Mouse (Mus musculus) erythroblast, adult 5-6 weeks (primary cell): ENCODE data around the gene Nrg4. TPM values are rescaled to one million over a fixed set of nuclear protein-coding genes. Genes with fewer than 3 reads are reported as not detected.

ENCODE experiments used
- ATAC-seq: replicated peaks from 2 replicates; pipeline ENCODE4 v1.8.0; 2016; ENCODE audit warnings: moderate number of reproducible peaks, mild to moderate bottlenecking, moderate TSS enrichment, inconsistent platforms; ENCODE audit not compliant: poor library complexity, low FRiP score, severe bottlenecking
- total RNA-seq, 2 experiments: library from RNA; stranded (forward) in 1 of 2; stranded (reverse) in 1 of 2; fragments of 150-400 nt in 1 of 2; fragments of 200-764, 138-1000 nt in 1 of 2; gene quantifications; 2 replicates each; pipeline versions ENCODE4 v1.2.3 to v1.2.4; 2015 to 2017; ENCODE audit warnings: low replicate concordance in 2 of 2

Nrg4 gene
- total RNA-seq (2015; ENCODE audit: low replicate concordance), result 2.1 TPM in 2 replicates
- 1.7 and 2.4 TPM in 2 replicates for total RNA-seq (2017; ENCODE audit: low replicate concordance)

DNA sequence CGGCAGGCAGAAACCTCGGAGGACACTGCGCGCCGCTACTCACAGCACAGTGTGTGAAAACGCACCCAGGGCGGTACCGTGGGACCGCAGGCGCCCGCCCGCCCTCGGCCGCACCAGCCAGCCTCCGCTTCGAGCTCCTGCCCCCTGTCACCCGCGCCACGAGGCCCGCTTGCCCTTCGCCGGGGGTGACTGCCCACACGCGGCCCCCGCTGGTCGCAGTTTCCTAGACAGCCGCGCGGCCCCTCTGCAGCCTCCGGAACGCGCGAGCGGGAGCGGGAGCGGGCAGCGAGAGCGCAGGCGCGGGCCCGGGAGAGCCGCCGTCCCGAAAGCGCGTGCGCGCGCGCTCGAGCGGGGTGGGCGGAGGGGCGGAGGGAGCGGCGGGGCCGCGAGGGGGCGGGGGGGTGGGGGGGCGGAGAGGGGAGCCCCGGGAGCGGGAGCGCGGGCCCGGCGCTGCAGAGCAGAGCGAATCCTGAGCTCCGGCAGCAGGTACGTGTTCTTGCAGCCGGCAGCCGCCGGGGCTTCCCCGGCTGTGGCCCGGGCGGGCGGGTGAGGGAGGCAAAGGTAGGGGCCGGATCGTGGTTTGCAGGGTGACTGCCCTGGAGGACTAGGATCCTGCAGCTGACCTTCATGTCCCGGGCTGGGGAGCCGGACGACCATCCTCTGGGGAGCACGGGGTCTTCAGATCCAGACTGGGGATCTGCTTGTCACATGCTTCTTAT, at the start of gene Nrg4, which contains the start of gene Tmem266:
Gene Nrg4 (minus strand): TSS at position 330 of the 719 bp plus-strand sequence.
Gene Tmem266 (plus strand): TSS at position 399 of the 719 bp plus-strand sequence.
- no peak for ATAC-seq

DNA sequence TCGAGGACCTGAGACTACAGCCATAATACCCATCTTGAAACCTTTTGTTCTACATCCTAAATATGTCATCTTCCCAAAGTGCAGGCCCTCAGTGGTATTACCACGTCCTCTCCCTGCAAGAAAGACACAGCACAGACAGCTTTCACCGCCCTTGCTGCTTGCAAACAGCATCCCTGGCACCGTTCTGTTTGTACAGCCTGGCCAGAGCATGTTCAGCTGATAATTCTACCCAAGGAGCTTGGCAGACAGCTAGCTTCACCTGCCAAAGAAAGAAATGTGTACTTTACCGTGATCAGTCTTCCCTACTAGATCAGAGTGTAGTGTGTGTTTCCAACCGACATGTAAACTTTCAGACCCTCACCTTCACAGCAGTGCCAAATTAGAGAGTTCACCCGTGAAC, 45.3 kb upstream of the Nrg4 start:
- no peak for ATAC-seq

DNA sequence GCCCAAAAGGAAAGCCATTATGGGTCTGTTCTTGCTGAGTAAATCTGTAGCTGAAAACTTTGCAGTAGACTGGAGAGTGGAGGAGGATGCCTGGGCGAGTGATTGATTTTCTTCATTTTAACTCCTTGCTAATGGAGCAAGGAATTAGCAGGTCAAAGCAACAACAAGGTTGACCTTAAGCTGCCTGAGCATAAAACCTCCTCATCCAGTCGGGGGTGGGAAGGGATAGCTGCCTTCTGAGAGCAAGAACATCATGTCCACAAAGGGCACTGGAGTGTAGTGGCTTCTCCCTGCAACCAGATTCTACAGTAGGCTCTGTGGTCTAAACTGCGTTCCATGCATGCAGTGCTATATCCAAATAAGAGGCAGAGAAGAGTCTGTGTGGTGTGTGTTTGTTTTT, 41.4 kb upstream of the Nrg4 start:
- no peak for ATAC-seq

DNA sequence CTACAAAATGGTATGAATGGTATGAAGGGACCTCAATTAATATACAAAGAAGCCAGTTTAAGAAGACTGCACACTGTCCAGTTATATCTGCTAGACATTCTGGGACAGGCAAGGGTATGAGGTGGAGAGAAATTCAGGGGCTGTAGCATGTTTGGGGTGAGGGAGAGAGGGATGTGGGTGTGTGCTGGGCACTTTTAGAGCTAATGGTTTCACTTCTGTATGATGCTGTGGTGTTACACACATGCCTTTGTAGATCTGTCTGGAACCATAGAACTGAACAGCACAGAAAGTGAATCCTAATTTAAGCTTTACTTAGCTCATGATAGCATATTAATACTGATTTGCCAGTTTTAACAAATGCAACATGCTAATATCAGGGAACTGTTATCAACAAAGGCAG, 37.1 kb upstream of the Nrg4 start:
- no peak for ATAC-seq

DNA sequence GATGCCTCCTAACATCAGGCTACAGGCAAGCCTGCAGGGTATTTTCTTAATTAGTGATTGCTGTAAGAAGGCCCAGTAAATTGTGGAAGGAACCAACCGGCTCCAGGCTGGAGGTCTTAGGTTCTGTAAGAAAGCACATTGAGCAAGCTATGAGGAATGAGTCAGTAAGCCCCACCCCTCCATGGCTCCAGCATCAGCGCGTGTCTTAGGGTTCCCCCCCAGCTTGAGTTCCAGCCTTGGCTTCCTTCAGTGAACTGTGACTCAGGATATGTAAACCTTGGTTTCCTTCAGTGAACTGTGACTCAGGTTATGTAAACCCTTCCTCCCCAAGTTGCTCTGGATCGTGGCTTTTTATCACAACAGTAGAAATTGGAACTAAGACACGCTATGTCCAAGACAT, 35.3 kb upstream of the Nrg4 start:
- ATAC-seq, result no peak

DNA sequence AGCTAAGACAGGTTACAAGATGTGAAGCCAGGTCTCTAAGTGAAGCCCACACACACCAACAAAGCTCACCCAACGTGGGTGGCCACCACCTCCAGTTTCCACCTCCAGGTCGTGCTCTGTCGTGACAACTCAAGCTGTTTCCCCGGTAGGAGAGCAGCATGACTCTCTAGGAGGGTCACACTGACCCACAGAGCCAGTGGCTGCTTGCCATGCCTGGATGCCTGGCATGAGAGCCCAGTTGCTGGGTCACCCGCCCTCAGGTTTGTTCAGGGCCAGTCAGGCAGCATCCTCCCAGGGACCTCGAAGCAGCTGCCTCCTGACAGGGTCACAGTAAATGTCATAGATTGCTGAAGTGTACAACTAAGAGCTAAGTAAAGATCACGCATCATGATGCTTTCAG, 34.2 kb upstream of the Nrg4 start:
- no peak for ATAC-seq

DNA sequence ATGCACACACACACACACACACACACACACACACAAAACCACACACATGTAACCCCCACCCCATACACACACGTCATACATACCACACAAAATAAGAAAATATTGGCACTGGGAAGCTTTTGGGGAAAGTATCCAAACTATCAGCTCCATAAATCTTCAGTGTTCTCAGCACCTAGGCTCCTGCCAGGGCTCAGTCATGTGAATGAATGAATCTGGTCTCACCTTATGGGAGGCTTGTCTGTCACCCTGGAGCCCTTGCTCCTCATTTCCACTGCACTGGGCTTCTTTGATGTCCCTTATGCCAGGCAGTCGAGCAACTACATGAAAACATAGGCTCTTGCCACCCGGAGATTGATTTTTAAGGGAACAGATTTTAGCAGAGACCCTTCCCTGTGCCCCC, 33.7 kb upstream of the Nrg4 start:
- no peak for ATAC-seq

DNA sequence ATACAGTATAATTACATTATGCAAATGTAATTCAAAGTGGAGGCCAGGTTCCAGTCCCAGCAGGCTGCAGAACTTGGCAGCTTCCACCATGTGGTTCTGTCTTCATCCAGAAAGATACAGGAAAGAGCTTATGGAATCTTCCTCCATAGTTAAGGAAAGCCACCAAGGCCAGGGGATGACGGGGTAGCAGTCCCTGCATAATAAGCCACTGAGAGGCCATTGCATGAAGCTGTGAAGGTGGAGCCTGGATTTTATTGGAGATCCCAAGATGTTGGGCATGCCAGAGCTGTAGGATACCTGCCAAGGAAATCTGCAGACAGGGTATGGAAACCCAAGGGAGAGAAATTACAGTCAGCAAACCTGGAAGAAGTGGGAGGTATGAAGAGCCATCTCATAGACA, 30.5 kb upstream of the Nrg4 start:
- no peak for ATAC-seq

DNA sequence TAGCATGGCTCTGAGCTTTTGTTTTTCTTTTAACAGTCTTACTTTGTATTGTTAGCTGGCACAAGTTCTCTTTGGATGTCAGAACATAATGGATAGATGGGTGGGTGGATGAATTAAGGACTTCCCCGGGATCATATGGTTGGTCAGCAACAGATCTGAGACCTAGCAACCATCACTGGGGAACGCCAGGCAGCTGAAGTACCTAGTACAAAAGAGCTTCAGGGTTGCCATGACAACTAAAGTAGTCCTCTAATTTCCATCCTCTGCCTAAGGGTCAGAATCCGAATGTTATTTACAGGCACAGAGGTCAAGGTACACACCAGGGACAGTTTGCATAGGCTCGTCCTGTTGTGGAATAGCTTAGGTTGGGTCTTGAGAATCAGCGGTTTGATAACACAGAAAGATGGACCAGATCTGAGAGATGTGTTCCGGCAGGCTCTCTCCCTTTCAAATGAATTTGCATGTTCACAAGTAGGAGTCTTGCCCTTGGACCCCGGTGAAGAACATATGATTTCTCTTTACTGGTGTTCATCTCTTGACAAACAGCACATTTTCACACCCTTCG, 28.7 kb upstream of the Nrg4 start:
- ATAC-seq, result no peak

DNA sequence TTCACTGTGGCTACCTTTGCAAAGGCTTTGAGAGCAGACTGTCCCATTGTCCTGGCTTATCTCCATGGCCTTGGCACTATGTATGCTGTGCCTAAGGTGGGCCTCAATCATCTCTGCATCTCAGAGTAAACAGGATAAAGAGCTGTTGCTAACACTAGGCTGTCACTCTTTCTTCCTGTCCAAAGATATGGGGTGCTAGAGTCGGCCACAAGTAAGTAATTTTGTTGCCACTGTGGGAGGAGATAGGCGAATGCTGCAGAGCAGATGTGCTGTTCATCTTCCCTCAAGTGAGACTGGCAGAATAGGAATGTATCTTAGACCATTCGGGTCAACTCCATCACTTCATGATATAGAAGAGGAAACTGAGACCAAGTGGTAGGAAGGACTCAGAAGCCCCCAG, 28.0 kb upstream of the Nrg4 start:
- ATAC-seq, result no peak

DNA sequence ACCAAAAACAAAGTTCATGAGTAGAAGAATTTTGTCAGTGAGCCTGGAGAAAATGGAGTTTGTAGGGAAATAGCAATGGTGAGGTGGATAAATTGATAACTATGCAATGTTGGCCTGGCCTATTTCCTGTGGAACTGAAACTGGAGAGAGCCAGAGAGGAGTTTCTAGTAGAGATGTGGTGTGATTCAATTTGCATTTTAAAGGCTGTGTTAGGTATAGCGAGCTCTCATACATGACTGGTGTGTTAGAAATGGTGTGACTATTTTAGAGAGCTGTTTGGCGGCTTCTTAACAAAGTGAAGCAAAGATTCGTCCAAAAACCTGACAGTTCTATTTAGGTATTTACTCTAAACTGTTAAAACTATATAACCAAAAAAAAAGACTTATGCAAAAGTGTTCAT, 22.0 kb upstream of the Nrg4 start:
- no peak for ATAC-seq

DNA sequence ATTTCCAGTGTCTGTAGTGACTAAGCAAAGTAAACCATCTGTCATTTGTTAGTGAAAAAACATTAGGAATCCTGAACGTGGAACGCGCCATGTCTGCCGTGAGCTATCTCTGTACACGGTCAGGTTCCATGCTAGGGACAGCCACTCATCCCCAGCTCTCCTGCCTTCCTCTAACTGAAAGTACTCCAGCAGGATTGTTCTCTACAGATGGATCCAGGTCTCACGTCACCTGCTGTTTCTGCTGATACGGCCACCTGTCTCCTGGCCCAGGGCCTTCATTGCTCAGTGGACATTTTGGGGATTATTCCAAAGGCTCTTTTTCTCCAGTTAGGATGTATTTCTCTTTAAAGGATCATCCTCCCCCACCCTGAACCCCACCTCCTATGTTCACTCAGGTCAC, 18.7 kb upstream of the Nrg4 start:
- no peak for ATAC-seq

DNA sequence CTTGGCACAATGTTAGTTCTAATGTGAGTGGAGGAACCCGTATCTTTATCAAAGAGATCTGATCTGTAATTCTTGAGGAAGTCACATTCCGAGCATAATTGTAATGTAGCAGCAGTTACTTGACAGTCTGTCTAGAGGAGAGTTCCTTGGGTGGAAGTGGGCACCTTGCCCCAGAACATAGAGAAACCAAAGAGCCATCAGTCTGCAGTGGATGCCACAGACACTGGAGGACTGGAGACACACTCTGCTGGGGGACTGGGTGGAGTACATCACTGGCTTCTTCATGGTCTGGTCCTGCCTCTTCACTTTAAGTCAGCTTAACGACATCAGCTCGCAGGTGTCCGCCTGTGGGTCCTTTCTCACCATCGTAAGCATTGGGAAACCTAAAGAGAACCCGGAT, 17.5 kb upstream of the Nrg4 start:
- no peak for ATAC-seq

DNA sequence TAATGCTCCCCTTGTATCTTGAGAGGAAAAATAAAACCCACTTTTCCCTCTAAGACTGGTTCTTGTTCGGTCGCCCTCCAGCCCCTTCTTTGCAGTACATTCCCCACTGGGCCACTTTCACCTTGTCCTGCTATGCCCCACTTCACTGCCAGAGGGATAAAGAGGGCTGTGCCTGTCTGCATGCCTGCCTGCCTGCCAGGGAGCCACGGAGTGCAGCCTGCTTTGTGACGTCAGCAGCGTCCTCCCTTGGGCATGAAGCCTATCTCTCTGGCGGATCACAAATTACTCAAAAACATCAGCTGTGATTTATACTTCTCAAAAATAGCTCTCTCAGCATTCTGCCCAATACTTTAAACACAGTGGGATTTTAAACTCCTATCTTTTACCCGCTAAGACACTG, 6.3 kb upstream of the Nrg4 start:
- ATAC-seq, result no peak

DNA sequence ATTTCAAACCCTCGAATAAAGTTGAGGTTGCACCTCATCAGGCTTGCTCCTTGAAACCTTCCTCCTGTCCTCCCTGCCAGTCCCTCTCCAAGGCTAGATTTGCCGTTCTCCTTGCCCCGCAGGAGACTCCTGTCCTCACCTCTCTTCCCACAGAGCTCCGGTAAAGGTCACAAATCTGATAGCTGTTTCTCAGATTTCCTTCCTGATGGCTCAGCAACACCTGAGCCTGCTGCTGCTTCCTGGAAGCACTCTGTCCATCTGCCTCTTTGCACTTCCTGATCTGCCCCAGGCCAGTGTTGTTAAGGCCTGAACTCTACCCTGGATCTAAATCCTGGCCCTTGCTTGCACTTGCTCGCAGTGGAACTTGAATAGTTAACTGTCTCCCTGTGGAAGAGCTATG, 5.8 kb upstream of the Nrg4 start:
- ATAC-seq, result no peak

DNA sequence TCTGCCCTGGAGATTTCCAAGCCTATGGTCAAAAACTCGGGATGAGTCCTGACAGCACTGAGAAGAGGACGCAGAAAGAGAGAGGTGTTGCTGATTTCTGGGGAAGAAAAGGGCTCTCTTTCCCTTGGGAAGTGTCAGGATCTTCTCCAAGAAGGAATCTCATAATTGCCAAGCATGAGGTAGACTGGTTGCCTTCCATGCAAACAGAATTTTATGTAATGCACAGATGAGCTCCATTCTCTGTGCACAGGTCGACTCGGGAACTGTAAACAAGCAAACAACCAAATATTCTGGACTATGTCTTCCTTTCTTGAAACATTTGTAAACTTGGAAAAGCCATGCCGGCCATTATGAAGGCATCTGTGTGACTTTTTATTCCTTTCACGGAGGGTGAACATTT, 2.8 kb upstream of the Nrg4 start:
- ATAC-seq, result no peak

DNA sequence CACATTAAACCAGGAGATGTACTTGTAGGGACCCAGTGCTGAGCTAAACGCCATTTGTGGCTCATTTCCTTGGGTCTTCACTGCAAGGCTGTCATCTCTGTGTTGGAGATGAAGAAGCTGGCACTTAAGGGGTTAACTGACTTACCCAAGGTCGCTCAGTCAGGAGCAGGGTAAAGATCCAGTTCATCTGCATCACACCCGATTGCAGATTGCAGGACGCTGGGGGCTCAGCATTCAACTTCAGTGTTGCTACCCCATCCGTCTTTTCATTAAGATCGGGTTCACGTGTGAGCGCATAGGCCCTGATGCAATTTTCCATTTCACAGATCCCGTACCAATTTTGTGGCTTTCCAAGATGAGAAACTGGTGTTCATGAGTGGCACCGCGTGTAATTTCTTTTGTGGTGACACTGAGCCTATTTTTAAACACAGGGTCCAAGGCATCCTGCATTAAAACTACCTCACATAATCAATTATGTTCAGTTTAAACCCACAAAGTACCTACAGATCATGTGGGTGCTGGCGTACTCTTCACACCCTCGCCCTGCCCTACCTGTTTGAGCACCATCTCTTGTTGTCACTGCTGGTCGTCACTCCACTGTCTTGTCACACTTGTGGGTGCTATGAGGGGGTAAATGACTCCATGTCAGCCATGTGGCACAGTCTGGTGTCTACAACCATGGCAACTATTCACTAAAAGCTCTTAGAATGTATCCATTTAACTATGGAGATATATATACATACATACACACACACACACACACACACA, 1.7 kb upstream of the Nrg4 start:
- ATAC-seq, result no peak

DNA sequence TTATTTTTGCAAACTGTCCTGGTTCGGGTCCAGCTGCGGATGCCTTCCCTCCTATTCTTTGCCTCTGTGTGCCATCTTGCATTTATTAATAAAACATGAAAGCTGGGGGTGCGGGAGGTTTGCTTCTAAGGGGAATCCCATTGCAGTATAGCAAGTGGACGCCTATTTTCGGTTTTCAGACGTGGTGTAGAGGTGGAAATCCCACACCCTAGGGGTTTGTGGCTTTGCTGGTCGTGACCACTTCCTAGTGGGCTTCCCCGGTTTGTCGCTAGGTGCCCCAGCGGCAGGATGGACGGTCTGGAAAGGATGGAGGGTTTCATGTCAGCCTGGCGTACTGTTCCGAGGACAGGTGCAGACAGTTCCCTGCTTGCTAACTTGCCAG, 581 bp upstream of the Nrg4 start:
- no peak for ATAC-seq

DNA sequence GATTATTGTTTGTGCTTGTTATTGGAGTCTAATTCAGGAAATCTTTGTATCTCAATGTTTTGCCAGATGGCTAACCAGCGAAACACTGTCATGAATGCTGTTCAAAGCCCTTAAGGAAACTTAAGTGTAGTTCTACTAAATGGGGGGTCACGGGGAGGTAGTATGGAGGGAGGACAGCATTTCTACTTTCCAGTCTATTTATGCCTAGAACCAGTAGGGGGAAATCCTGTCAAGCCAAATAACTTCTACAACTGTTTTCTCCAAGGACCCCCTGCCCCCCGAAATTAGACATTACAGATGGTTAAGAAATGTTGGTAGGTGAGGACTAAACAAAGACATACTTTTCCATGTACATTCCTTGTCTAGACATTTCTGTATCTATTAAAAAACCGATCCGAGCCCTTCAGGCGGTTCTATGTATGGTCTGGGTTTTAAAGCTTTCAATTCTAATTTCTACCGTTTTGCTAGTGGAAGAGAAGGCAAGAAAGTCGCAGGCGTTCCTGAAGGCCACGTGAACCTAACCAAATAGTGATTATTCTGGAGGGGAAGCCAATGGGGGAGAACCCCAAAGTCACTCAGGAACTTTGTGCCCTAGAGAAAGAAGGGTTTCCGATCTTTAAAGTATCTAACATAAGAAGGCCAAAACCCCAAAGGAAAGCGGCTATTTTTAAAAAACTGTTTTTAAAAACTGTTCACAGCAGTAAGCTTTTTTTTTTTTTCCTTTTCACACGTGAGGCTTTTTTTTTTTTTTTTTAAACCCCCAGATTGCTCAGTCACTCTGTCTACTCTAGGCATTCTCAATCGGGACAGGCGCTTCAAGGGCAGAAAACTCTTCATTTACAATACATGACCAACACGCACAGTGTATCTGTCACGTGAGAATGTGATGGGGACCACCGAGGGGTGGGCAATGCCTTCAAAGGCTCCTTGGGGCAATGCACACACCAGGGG, 805 bp downstream of the Nrg4 start:
- ATAC-seq, result no peak

DNA sequence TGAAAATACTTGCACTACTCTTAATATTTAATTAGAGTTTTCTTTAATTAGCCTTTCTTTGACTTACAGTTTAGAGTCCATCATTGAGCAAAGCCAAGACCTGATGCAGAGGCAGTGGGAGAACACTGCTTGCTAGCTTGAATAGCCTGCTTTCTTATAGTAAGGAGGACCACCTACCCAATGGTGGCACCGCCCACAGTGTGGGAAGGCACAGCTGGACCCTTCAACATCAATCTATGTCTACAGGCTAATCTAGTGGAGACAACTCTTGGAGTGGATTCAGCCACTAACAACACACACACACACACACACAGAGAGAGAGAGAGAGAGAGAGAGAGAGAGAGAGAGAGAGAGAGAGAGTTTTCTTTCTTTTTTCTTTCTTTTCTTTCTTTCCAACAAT, 1.6 kb downstream of the Nrg4 start:
- no peak for ATAC-seq
